Mouse (Mus musculus): Measurements from ENCODE around the gene Gm20388.

- TF ChIP-seq CTCF (IDR thresholded peaks at IDR 0.05; ENCODE audit: low read depth): no peak
- TF ChIP-seq EP300 (optimal IDR thresholded peaks at IDR 0.05): no peak
Observed at GRCm38 (mm10) chr8:123122059-123122458, 3211.4 kb downstream of the Gm20388 start.
